26 mouse cellular contexts compared by ENCODE assay signal in genomic region chr4:49348001-49348400, GRCm38 (mm10). TPM values are rescaled to one million over a fixed set of nuclear protein-coding genes. Genes with fewer than 3 reads are reported as not detected.
"Had no signal": no experiment of that assay in that cellular context is flagged by ENCODE, and none has a peak within 500 bp of the region (broad histone marks: within the 10 kb centered on the region; RNA-seq: fewer than 3 reads in every experiment).

No protein-coding gene starts in this region.

RNA-seq across cellular contexts. Expression of gene Acnat2, which starts 60.0 kb away (rescaled TPM):
- total RNA-seq: common myeloid progenitor, adult 5-6 weeks; gastrocnemius, adult 2 months; gastrocnemius, adult 8-10 months; gastrocnemius, postnatal 10 days; gastrocnemius, postnatal 14 days; gastrocnemius, postnatal 25 days; gastrocnemius, postnatal 36 days; gastrocnemius, postnatal 4 days; granulocyte monocyte progenitor cell, adult 5-6 weeks; heart, adult 18-20 months; heart, adult 2 months; heart, adult 8-10 months had no signal
- polyA plus RNA-seq: cortical plate, adult 2 months; embryonic facial prominence, embryonic 10.5 days; embryonic facial prominence, embryonic 11.5 days; embryonic facial prominence, embryonic 13.5 days; embryonic facial prominence, embryonic 14.5 days; embryonic facial prominence, embryonic 15.5 days; erythroblast, embryonic 14.5 days; forebrain, embryonic 10.5 days; forebrain, embryonic 11.5 days; forebrain, embryonic 12.5 days; forebrain, embryonic 15.5 days; frontal cortex, adult 2 months; heart, adult 2 months; heart, embryonic 10.5 days; heart, embryonic 11.5 days had no signal
